Mouse (Mus musculus) erythroid progenitor cell, adult 5-6 weeks (primary cell): ENCODE measurements around the gene Dda1. TPM values are rescaled to one million over a fixed set of nuclear protein-coding genes. Genes with fewer than 3 reads are reported as not detected.
A peak's percentile ranks its signal among the peaks of the same experiment; 100 is the strongest.

ENCODE experiments used
- ATAC-seq: replicated peaks from 2 replicates; pipeline ENCODE4 v1.8.0; 2016; ENCODE audit warnings: moderate number of reproducible peaks, mild to moderate bottlenecking, moderate TSS enrichment, inconsistent platforms; ENCODE audit not compliant: poor library complexity, low FRiP score, severe bottlenecking
- total RNA-seq, 2 experiments: library from RNA; stranded (forward) in 1 of 2; stranded (reverse) in 1 of 2; fragments of 150-400 nt in 1 of 2; fragments of 186-747, 209-891 nt in 1 of 2; gene quantifications; 2 replicates each; pipeline versions ENCODE4 v1.2.3 to v1.2.4; 2015 to 2017; ENCODE audit warnings: low replicate concordance in 2 of 2

The Dda1 gene
- total RNA-seq, 2 experiments from 2014 or later = 17.8 to 23.9 TPM

- no peak for ATAC-seq
Measured at GRCm38 (mm10) chr8:71466198-71466597, 2.8 kb upstream of the Dda1 start.

GRCm38 (mm10) chr8:71467201-71467600 lies 1.8 kb upstream of the Dda1 start:
- ATAC-seq = no peak

GRCm38 (mm10) chr8:71468001-71468400 lies 998 bp upstream of the Dda1 start:
- ATAC-seq = no peak

- no peak for ATAC-seq
Measured at GRCm38 (mm10) chr8:71469411-71469810, 412 bp downstream of the Dda1 start.

- no peak for ATAC-seq
Measured at GRCm38 (mm10) chr8:71470146-71470912, 1.3 kb downstream of the Dda1 start.

GRCm38 (mm10) chr8:71470913-71471255 lies 1.9 kb downstream of the Dda1 start:
- ATAC-seq = no peak

GRCm38 (mm10) chr8:71471861-71472260 lies 2.9 kb downstream of the Dda1 start:
- no peak for ATAC-seq

- no peak for ATAC-seq
Measured at GRCm38 (mm10) chr8:71472601-71473386, 3.8 kb downstream of the Dda1 start.

GRCm38 (mm10) chr8:71474344-71474743 lies 5.3 kb downstream of the Dda1 start:
- ATAC-seq = no peak

GRCm38 (mm10) chr8:71474785-71475701 lies 6.0 kb downstream of the Dda1 start:
- ATAC-seq = no peak

GRCm38 (mm10) chr8:71475702-71476075 lies 6.7 kb downstream of the Dda1 start:
- no peak for ATAC-seq

GRCm38 (mm10) chr8:71476099-71476940 lies 7.3 kb downstream of the Dda1 start:
- peak; percentile 48 for ATAC-seq

GRCm38 (mm10) chr8:71477196-71477845 lies 8.3 kb downstream of the Dda1 start:
- ATAC-seq = no peak

GRCm38 (mm10) chr8:71478943-71479342 lies 9.9 kb downstream of the Dda1 start:
- ATAC-seq = no peak

- no peak for ATAC-seq
Measured at GRCm38 (mm10) chr8:71483932-71484331, 14.9 kb downstream of the Dda1 start.

- ATAC-seq = no peak
Measured at GRCm38 (mm10) chr8:71484736-71485135, 15.7 kb downstream of the Dda1 start.

GRCm38 (mm10) chr8:71485142-71486135 lies 16.4 kb downstream of the Dda1 start, which contains the start of gene Ano8:
Gene Ano8 (minus strand): TSS chr8:71485963.
- no peak for ATAC-seq

GRCm38 (mm10) chr8:71486136-71486529 lies 17.1 kb downstream of the Dda1 start:
- ATAC-seq = no peak
